Mouse (Mus musculus) G1E (cell line): Measurements from ENCODE around the gene Cask. TPM values are rescaled to one million over a fixed set of nuclear protein-coding genes. Genes with fewer than 3 reads are reported as not detected.

Experiments used
- ATAC-seq: 2 replicates; pipeline ENCODE4 v1.8.0; 2016; ENCODE audit warnings: mild to moderate bottlenecking; ENCODE audit not compliant: insufficient number of reproducible peaks, poor library complexity, low FRiP score, severe bottlenecking; ENCODE audit errors: extremely low read depth
- DNase-seq: peaks from one replicate; pipeline ENCODE4 v3.0.0; 2012; ENCODE audit warnings: low spot score
- H3K27me3 ChIP-seq: 2 replicates; pipeline ENCODE4 v1.6.1; 2012; ENCODE audit warnings: mild to moderate bottlenecking, low read length, inconsistent platforms; ENCODE audit not compliant: insufficient read depth
- H3K36me3 ChIP-seq: replicated peaks from 2 replicates; pipeline ENCODE3; 2012; ENCODE audit warnings: mild to moderate bottlenecking, inconsistent platforms
- H3K4me1 ChIP-seq: 2 replicates; pipeline ENCODE4 v1.6.1; 2012; ENCODE audit warnings: low read depth, low read length, inconsistent platforms, mixed read lengths; ENCODE audit not compliant: insufficient read depth
- H3K4me3 ChIP-seq: 2 replicates; pipeline ENCODE4 v1.5.1; 2012; ENCODE audit warnings: low read depth, mild to moderate bottlenecking, inconsistent platforms, low read length, moderate library complexity, mixed read lengths
- H3K9me3 ChIP-seq: replicated peaks from 2 replicates; pipeline ENCODE4 v1.6.1; 2012; ENCODE audit warnings: inconsistent platforms
- CTCF ChIP-seq: IDR thresholded peaks from 2 replicates; pipeline ENCODE4 v1.5.1; 2012; ENCODE audit warnings: low read depth, low read length, inconsistent platforms, mixed read lengths
- GATA1 ChIP-seq: IDR thresholded peaks from 2 replicates; pipeline ENCODE4 v1.6.1; 2012; ENCODE audit warnings: borderline replicate concordance, low read length, inconsistent platforms, mixed read lengths
- GATA2 ChIP-seq: IDR thresholded peaks from 2 replicates; pipeline ENCODE4 v1.6.1; 2012; ENCODE audit warnings: low read depth, low read length, inconsistent platforms, borderline replicate concordance
- POLR2AphosphoS5 ChIP-seq: IDR thresholded peaks from 2 replicates; pipeline ENCODE4 v1.6.1; 2012; ENCODE audit warnings: low read depth, low read length, inconsistent platforms; ENCODE audit not compliant: insufficient replicate concordance
- TAL1 ChIP-seq: conservative IDR thresholded peaks from 2 replicates; pipeline ENCODE4 v1.6.1; 2012; ENCODE audit warnings: low read depth, low read length, inconsistent platforms, mixed read lengths
- polyA plus RNA-seq: library from polyadenylated mRNA; stranded (reverse); fragments of >175 nt; gene quantifications from 2 replicates; pipeline ENCODE4 v1.2.3, GENCODE M21; 2012
- total RNA-seq, 2 experiments: library from RNA; stranded (forward) in 1 of 2; stranded (reverse) in 1 of 2; fragments of 200-1000 nt in 1 of 2; fragments of >200 nt in 1 of 2; fragmentation: Nextera tagmentation in 1 of 2; gene quantifications; 2 replicates each; pipeline ENCODE4 v1.2.3; 2014 to 2017

Gene Cask
- total and polyA plus RNA-seq, 3 experiments: 0.05 TPM; not detected in 2

GRCm38 (mm10) chrX:13618476-13618875 is 232.7 kb downstream of the Cask start:
- no peak overlapping the region for H3K4me3 ChIP-seq
- ATAC-seq (no peak), DNase-seq (no peak)
- TF ChIP-seq GATA1 (no peak), TAL1 (no peak), POLR2AphosphoS5 (no peak), GATA2 (no peak), CTCF (no peak)
- peaks cover 26% of the 10 kb centered on the region for H3K4me1 ChIP-seq
- H3K36me3 ChIP-seq: no peaks in the 10 kb centered on the region
- H3K27me3 ChIP-seq: no peaks in the 10 kb centered on the region
- H3K9me3 ChIP-seq: no peaks in the 10 kb centered on the region

- no peak for TF ChIP-seq GATA1
- TF ChIP-seq GATA2: no peak
- no peak for TF ChIP-seq CTCF
- TF ChIP-seq POLR2AphosphoS5: no peak
- TF ChIP-seq TAL1: no peak
- DNase-seq (no peak), ATAC-seq (no peak)
- Histone ChIP-seq H3K9me3 (no peaks in the 10 kb centered on the region), H3K4me3 (no peak overlapping the region), H3K36me3 (no peaks in the 10 kb centered on the region), H3K4me1 (peaks cover 26% of the 10 kb centered on the region), H3K27me3 (no peaks in the 10 kb centered on the region)
These were observed 233.9 kb downstream of the Cask start for GRCm38 (mm10) chrX:13617294-13617693.

GRCm38 (mm10) chrX:13616726-13617125 is 234.4 kb downstream of the Cask start:
- Histone ChIP-seq H3K36me3 (no peaks in the 10 kb centered on the region), H3K4me3 (no peak overlapping the region), H3K27me3 (no peaks in the 10 kb centered on the region), H3K9me3 (no peaks in the 10 kb centered on the region), H3K4me1 (peaks cover 26% of the 10 kb centered on the region)
- ATAC-seq (no peak), DNase-seq (no peak)
- TF ChIP-seq POLR2AphosphoS5: no peak

- Histone ChIP-seq H3K4me1 (peaks cover 18% of the 10 kb centered on the region; the same call in 1 of the 2 replicates), H3K27me3 (no peaks in the 10 kb centered on the region), H3K9me3 (no peaks in the 10 kb centered on the region), H3K4me3 (no peak overlapping the region), H3K36me3 (no peaks in the 10 kb centered on the region)
- ATAC-seq: no peak
- no peak for DNase-seq
- TF ChIP-seq TAL1 (no peak), POLR2AphosphoS5 (no peak), GATA1 (no peak), CTCF (no peak), GATA2 (no peak)
These were observed 239.1 kb downstream of the Cask start for GRCm38 (mm10) chrX:13612115-13612514.

- Histone ChIP-seq H3K27me3 (no peaks in the 10 kb centered on the region), H3K4me1 (peaks cover 12% of the 10 kb centered on the region; the same call in 1 of the 2 replicates), H3K36me3 (no peaks in the 10 kb centered on the region), H3K4me3 (no peak overlapping the region), H3K9me3 (no peaks in the 10 kb centered on the region)
- ATAC-seq (no peak), DNase-seq (no peak)
- TF ChIP-seq GATA2 (no peak), TAL1 (no peak), CTCF (no peak), POLR2AphosphoS5 (no peak), GATA1 (no peak)
These were observed 240.1 kb downstream of the Cask start for GRCm38 (mm10) chrX:13611114-13611513.

GRCm38 (mm10) chrX:13607752-13608151 is 243.4 kb downstream of the Cask start:
- ATAC-seq (no peak), DNase-seq (no peak)
- Histone ChIP-seq H3K9me3 (no peaks in the 10 kb centered on the region), H3K27me3 (no peaks in the 10 kb centered on the region), H3K4me3 (no peak overlapping the region), H3K36me3 (no peaks in the 10 kb centered on the region), H3K4me1 (peaks cover 6% of the 10 kb centered on the region; the same call in 1 of the 2 replicates)
- TF ChIP-seq TAL1 (no peak), GATA1 (no peak), GATA2 (no peak), CTCF (no peak), POLR2AphosphoS5 (no peak)
